Mouse (Mus musculus): ENCODE data around the gene Iqub. TPM values are rescaled to one million over a fixed set of nuclear protein-coding genes. Genes with fewer than 3 reads are reported as not detected.

Gene Iqub
- polyA plus RNA-seq, 1 experiment from 2014 or later, result 0.31 TPM

DNA sequence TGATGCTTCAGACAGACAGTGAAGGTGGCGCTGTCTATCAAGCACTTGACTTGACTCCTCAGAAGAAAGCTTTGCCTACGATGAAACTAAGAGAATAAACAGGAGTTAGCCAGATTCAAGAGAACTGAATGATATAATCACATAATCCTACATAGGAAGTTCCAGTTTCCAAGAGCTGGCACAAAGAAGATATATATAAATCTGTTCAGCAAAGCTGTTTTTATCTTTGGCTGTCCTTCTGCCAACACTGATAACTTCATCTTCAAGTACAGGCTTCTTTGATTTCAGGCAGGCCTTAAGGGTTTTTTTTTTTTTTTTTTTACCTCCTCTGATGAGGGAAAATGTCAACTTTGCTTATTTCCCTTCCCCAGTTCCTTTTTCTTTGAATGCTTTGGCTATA is 44.7 kb downstream of the Iqub start:
- H3K4me2 ChIP-seq, result no peak overlapping the region
- H3K4me1 ChIP-seq, result peaks cover 6% of the 10 kb centered on the region; the same call in 1 of the 2 replicates
- no peak overlapping the region for H3K9ac ChIP-seq
- no peak overlapping the region for H3K27ac ChIP-seq (replicated peaks)
- 75% methylated on average over 2 of the region's 2 CpGs for whole genome bisulfite sequencing
- no peaks in the 10 kb centered on the region for H3K36me3 ChIP-seq
- no peak overlapping the region for H3K4me3 ChIP-seq
- no peaks in the 10 kb centered on the region for H3K27me3 ChIP-seq (replicated peaks)
- ATAC-seq (ENCODE audit: extremely low read depth, insufficient number of reproducible peaks, low FRiP score, low TSS enrichment), result no peak
- H3K9me3 ChIP-seq, result no peaks in the 10 kb centered on the region

DNA sequence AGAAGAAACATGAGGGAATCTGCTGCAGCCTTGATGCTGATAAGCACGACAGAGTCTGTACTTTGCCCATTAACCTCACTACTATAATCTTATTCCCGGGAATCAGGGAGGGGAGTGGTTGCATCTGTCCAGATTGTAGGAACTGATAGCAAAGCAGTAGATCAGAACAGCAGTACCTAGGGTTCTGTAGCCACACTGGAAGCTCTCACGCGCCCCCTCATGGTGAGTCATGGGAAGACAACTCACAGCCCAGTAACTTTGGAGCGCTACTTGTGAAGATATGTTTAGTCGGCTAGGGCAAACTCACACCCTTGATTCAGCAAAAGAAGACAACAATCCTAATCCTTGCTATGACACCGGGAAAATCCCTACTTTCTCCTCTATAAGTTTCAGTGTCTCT is 58.8 kb downstream of the Iqub start:
- Histone ChIP-seq H3K9ac (no peak overlapping the region), H3K27ac (replicated peaks) (no peak overlapping the region), H3K27me3 (replicated peaks) (no peaks in the 10 kb centered on the region), H3K36me3 (no peaks in the 10 kb centered on the region), H3K4me2 (no peak overlapping the region), H3K4me1 (peaks cover 3% of the 10 kb centered on the region; the same call in 1 of the 2 replicates), H3K9me3 (0 out of 2 replicates have a peak, but pooled peaks cover 4% of the 10 kb centered on the region), H3K4me3 (no peak overlapping the region)
- WGBS, result 35% methylated on average over 7 of the region's 7 CpGs
- ATAC-seq (ENCODE audit: extremely low read depth, insufficient number of reproducible peaks, low FRiP score, low TSS enrichment), result no peak

DNA sequence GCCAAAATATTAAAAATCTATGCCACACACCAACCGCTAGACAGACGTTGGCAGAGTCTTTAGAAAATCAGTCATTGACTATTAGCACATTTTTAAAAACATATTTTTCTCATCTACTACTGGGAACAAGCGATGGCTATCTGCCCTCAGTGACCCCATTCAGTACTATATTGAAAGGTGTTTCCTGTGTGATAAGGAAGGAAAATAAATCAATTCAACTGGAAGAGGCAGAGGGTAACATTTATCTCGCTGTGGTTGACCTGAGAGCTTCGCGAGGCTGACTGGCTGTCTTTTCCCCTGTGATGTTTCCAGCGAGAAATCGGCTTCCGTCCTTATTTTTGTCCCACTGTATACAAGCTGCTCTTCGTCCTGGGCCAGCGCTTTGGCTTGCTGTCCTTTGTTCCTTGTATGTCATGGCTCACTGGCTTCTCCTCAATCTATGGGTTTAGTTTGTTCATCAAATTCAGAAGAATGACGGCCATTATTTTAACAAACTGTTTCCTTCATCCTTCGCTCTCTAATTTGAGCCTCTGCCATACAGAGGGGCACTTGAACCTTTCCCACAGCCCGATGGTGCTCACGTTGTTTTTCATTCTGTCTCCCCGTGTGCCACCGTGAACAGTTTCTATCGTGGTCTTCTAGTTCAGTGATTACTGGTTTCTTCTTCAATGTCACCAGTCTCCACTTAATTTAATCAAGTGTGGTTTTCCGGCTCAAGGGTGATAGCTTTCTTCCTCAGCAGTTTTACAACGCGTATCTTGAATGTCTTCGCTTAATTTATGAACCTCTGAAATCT is 63.6 kb downstream of the Iqub start:
- Histone ChIP-seq H3K9me3 (no peaks in the 10 kb centered on the region), H3K4me3 (no peak overlapping the region), H3K9ac (no peak overlapping the region), H3K4me1 (peaks cover 3% of the 10 kb centered on the region; the same call in 1 of the 2 replicates), H3K36me3 (no peaks in the 10 kb centered on the region), H3K27me3 (replicated peaks) (no peaks in the 10 kb centered on the region), H3K4me2 (peak overlapping the region; percentile 19), H3K27ac (replicated peaks) (no peak overlapping the region)
- WGBS, result 62% methylated on average over 22 of the region's 22 CpGs
- ATAC-seq (ENCODE audit: extremely low read depth, insufficient number of reproducible peaks, low FRiP score, low TSS enrichment), result no peak

GRCm38 (mm10) chr6:24450241-24450640 is 64.6 kb downstream of the Iqub start:
- peaks cover 3% of the 10 kb centered on the region; the same call in 1 of the 2 replicates for H3K4me1 ChIP-seq
- no peak overlapping the region for H3K4me3 ChIP-seq
- H3K4me2 ChIP-seq, result no peak overlapping the region
- H3K27ac ChIP-seq (replicated peaks), result no peak overlapping the region
- no peak for ATAC-seq (ENCODE audit: extremely low read depth, insufficient number of reproducible peaks, low FRiP score, low TSS enrichment)
- H3K9me3 ChIP-seq, result no peaks in the 10 kb centered on the region
- 81% methylated on average over 6 of the region's 6 CpGs for WGBS
- no peaks in the 10 kb centered on the region for H3K36me3 ChIP-seq
- no peaks in the 10 kb centered on the region for H3K27me3 ChIP-seq (replicated peaks)
- no peak overlapping the region for H3K9ac ChIP-seq

GRCm38 (mm10) chr6:24416056-24416455 is 98.8 kb downstream of the Iqub start:
- Histone ChIP-seq H3K9ac (no peak overlapping the region), H3K4me3 (no peak overlapping the region), H3K27ac (replicated peaks) (no peak overlapping the region), H3K4me2 (no peak overlapping the region), H3K4me1 (no peaks in the 10 kb centered on the region), H3K27me3 (replicated peaks) (no peaks in the 10 kb centered on the region), H3K36me3 (no peaks in the 10 kb centered on the region), H3K9me3 (no peaks in the 10 kb centered on the region)
- no peak for ATAC-seq (ENCODE audit: extremely low read depth, insufficient number of reproducible peaks, low FRiP score, low TSS enrichment)
- WGBS, result 78% methylated on average over 11 of the region's 11 CpGs

DNA sequence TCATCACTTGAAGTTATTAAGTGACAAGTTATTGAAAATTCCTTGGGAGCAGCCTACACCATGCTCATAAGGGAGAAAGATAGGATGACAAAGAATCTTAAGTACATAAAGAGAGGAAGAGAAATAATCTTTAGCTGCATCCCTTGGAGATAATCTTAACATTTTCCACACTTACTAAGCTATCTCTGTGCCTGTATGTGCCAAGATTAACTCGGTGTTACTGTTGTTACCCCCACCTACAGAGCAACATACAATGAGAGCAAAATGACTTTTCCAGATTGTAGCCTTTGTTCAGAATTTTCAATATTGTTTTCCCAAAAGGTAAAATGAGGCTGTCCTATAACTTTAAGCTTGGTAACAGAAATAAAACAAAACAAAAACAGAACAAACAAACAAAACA is 99.4 kb downstream of the Iqub start:
- H3K27me3 ChIP-seq (replicated peaks), result no peaks in the 10 kb centered on the region
- H3K36me3 ChIP-seq, result no peaks in the 10 kb centered on the region

DNA sequence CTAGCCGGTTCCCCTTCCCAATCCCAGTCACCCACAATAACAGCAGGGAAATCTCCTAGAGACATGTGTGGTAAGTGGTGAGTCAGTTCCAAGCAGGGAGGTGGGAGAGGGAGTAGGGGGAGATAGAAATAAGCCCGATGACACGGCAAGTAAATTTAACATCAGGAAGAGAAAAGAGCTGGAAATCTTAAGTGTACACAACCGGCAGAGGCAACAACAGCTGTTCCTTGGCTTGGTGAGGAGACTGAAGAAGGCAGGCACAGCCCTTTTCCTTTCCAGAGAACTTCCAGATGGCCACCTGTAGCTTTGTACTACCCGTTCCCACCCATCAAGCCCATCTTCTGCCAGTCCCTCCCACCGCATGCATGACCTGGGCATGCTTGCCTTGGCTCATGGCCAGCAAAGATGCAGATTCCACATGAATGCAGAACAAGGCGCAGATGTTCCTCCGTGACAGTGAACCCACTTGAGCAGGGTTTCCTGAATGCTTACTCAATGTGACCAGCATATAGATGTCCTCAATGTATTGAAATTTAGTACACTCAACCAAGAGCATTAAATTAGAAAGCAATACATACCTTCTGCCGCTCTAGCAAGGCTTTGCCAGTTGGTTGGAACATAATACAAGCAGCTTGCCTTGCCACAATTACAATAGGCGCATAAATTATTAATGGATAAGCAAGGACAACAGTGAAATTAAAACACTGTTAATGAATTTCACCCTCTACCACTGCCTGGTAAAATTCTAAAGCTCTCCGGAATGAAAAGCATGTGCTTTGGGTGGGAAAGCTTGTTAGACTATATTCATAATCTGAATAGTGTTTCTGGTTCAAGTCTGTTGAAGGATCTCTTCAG is 106.1 kb downstream of the Iqub start:
- no peak overlapping the region for H3K27ac ChIP-seq (replicated peaks)
- no peaks in the 10 kb centered on the region for H3K27me3 ChIP-seq (replicated peaks)
- H3K4me3 ChIP-seq, result no peak overlapping the region
- WGBS, result 64% methylated on average over 11 of the region's 11 CpGs
- no peaks in the 10 kb centered on the region for H3K4me1 ChIP-seq
- H3K4me2 ChIP-seq, result no peak overlapping the region
- ATAC-seq (ENCODE audit: extremely low read depth, insufficient number of reproducible peaks, low FRiP score, low TSS enrichment), result no peak
- no peaks in the 10 kb centered on the region for H3K36me3 ChIP-seq
- no peak overlapping the region for H3K9ac ChIP-seq
- no peaks in the 10 kb centered on the region for H3K9me3 ChIP-seq

More for the DNA sequence above, 99.4 kb downstream of the Iqub start:
- WGBS, result 46% methylated on average over 1 of the region's 1 CpGs
- no peak for ATAC-seq (ENCODE audit: extremely low read depth, insufficient number of reproducible peaks, low FRiP score, low TSS enrichment)
- Histone ChIP-seq H3K27ac (replicated peaks) (no peak overlapping the region), H3K9me3 (no peaks in the 10 kb centered on the region), H3K4me3 (no peak overlapping the region), H3K9ac (no peak overlapping the region), H3K4me1 (no peaks in the 10 kb centered on the region), H3K4me2 (no peak overlapping the region)

- WGBS, result 38% methylated on average over 3 of the region's 3 CpGs
- Histone ChIP-seq H3K36me3 (no peaks in the 10 kb centered on the region), H3K9me3 (no peaks in the 10 kb centered on the region), H3K4me3 (no peak overlapping the region), H3K27ac (replicated peaks) (no peak overlapping the region), H3K27me3 (replicated peaks) (no peaks in the 10 kb centered on the region), H3K9ac (no peak overlapping the region), H3K4me1 (no peaks in the 10 kb centered on the region), H3K4me2 (no peak overlapping the region)
- ATAC-seq (ENCODE audit: extremely low read depth, insufficient number of reproducible peaks, low FRiP score, low TSS enrichment), result no peak
Observed at GRCm38 (mm10) chr6:24407743-24408142, 107.1 kb downstream of the Iqub start.

DNA sequence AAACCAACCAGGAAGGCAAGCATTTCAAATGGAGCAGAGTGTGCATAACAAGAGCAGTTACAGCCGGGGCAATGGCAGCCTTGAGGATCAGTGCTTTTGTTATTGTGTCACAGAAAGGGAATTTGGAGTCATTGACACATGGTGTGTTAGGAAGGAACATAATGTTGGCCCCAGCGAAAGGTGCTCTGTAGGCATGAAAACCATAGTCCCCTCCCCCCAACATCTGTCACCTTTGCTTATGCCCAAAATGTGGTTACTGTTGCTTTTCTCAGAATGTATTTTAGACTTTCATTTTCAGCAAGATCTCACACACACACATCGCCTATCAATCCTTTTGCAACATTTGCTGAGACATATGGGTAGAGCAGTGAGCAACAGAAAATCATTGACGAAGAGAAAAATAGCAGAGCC is 117.6 kb downstream of the Iqub start:
- WGBS, result 72% methylated on average over 4 of the region's 4 CpGs
- H3K9me3 ChIP-seq, result no peaks in the 10 kb centered on the region
- ATAC-seq (ENCODE audit: extremely low read depth, insufficient number of reproducible peaks, low FRiP score, low TSS enrichment), result no peak
- H3K4me2 ChIP-seq, result no peak overlapping the region
- no peak overlapping the region for H3K9ac ChIP-seq
- no peaks in the 10 kb centered on the region for H3K4me1 ChIP-seq
- H3K27me3 ChIP-seq (replicated peaks), result no peaks in the 10 kb centered on the region
- no peak overlapping the region for H3K4me3 ChIP-seq
- no peaks in the 10 kb centered on the region for H3K36me3 ChIP-seq
- H3K27ac ChIP-seq (replicated peaks), result no peak overlapping the region
